Mouse (Mus musculus) mesoderm, embryonic 11.5 days (tissue): ENCODE results near the gene 4930535I16Rik.
"Not testable (repeated sequence)": the region's sequence is repeated elsewhere in the genome, so short reads cannot be mapped to it uniquely, and the experiment has no call there.

Experiments used
- DNase-seq: peaks from one replicate; pipeline ENCODE4 v3.0.0-alpha.2; 2012; ENCODE audit warnings: low read depth, low spot score

4930535I16Rik gene

GRCm38 (mm10) chr4:123917548-123918140 lies at the start of gene 4930535I16Rik:
Gene 4930535I16Rik, minus strand, starts transcription at chr4:123918022.
- peak; percentile 31 for DNase-seq

GRCm38 (mm10) chr4:123962721-123963120 lies 44.9 kb upstream of the 4930535I16Rik start:
- no peak for DNase-seq

- no peak for DNase-seq
Measured at GRCm38 (mm10) chr4:123960955-123961354, 43.1 kb upstream of the 4930535I16Rik start.

- no peak for DNase-seq
Measured at GRCm38 (mm10) chr4:123957891-123958290, 40.1 kb upstream of the 4930535I16Rik start.

GRCm38 (mm10) chr4:123957492-123957808 lies 39.6 kb upstream of the 4930535I16Rik start:
- DNase-seq, result no peak

- DNase-seq, result peak; percentile 82
Measured at GRCm38 (mm10) chr4:123956703-123957491, 39.1 kb upstream of the 4930535I16Rik start.

GRCm38 (mm10) chr4:123952059-123952458 lies 34.2 kb upstream of the 4930535I16Rik start:
- DNase-seq, result no peak

- no peak for DNase-seq
Measured at GRCm38 (mm10) chr4:123949649-123950048, 31.8 kb upstream of the 4930535I16Rik start.

GRCm38 (mm10) chr4:123948901-123949300 lies 31.1 kb upstream of the 4930535I16Rik start:
- no peak for DNase-seq

- DNase-seq, result no peak
Measured at GRCm38 (mm10) chr4:123947149-123947548, 29.3 kb upstream of the 4930535I16Rik start.

- DNase-seq, result no peak
Measured at GRCm38 (mm10) chr4:123946701-123947100, 28.9 kb upstream of the 4930535I16Rik start.

GRCm38 (mm10) chr4:123940878-123941277 lies 23.1 kb upstream of the 4930535I16Rik start:
- DNase-seq, result not testable (repeated sequence)

- peak; percentile 90 for DNase-seq
Measured at GRCm38 (mm10) chr4:123939838-123940237, 22.0 kb upstream of the 4930535I16Rik start.

GRCm38 (mm10) chr4:123936059-123936458 lies 18.2 kb upstream of the 4930535I16Rik start:
- no peak for DNase-seq

GRCm38 (mm10) chr4:123934306-123934705 lies 16.5 kb upstream of the 4930535I16Rik start:
- no peak for DNase-seq

- DNase-seq, result no peak
Measured at GRCm38 (mm10) chr4:123929994-123930393, 12.2 kb upstream of the 4930535I16Rik start.

- DNase-seq, result no peak
Measured at GRCm38 (mm10) chr4:123927961-123928360, 10.1 kb upstream of the 4930535I16Rik start.

GRCm38 (mm10) chr4:123921055-123921565 lies 3.3 kb upstream of the 4930535I16Rik start:
- DNase-seq, result no peak

GRCm38 (mm10) chr4:123918851-123919250 lies 1.0 kb upstream of the 4930535I16Rik start:
- DNase-seq, result no peak

GRCm38 (mm10) chr4:123916748-123917547 lies 874 bp downstream of the 4930535I16Rik start, which contains the start of gene Rragc:
Gene Rragc, plus strand, starts transcription at chr4:123917446.
- DNase-seq, result peak; percentile 95

GRCm38 (mm10) chr4:123912431-123912830 lies 5.4 kb downstream of the 4930535I16Rik start:
- no peak for DNase-seq

GRCm38 (mm10) chr4:123911503-123911902 lies 6.3 kb downstream of the 4930535I16Rik start:
- DNase-seq, result no peak
